Mouse (Mus musculus) olfactory bulb, adult 2 months (tissue): ENCODE measurements around the gene Paics. TPM values are rescaled to one million over a fixed set of nuclear protein-coding genes. Genes with fewer than 3 reads are reported as not detected.

Experiments
- H3K27ac ChIP-seq: fragments of 200-500 bp; 2 replicates; pipeline ENCODE4 v1.5.1; 2012; ENCODE audit warnings: low read depth, low read length; ENCODE audit not compliant: insufficient read depth
- H3K4me1 ChIP-seq: fragments of 200-500 bp; 2 replicates; pipeline ENCODE4 v1.6.1; 2012; ENCODE audit warnings: low read length; ENCODE audit not compliant: control insufficient read depth, insufficient read depth
- H3K4me3 ChIP-seq: fragments of 200-500 bp; 2 replicates; pipeline ENCODE4 v1.5.1; 2012; ENCODE audit warnings: mild to moderate bottlenecking, low read depth, low read length, moderate library complexity; ENCODE audit not compliant: insufficient read depth
- CTCF ChIP-seq: fragments of 200-500 bp; IDR thresholded peaks from 2 replicates; pipeline ENCODE4 v1.5.1; 2012; ENCODE audit warnings: low read depth, mild to moderate bottlenecking, low read length, moderate library complexity; ENCODE audit not compliant: insufficient read depth
- POLR2A ChIP-seq: fragments of 200-500 bp; IDR thresholded peaks from 2 replicates; pipeline ENCODE4 v1.6.1; 2012; ENCODE audit warnings: mild to moderate bottlenecking, low read depth, low read length, moderate library complexity; ENCODE audit not compliant: insufficient read depth
- WGBS: fragments of 180-500 bp; shearing (Covaris S2); methylation state at CpG from one replicate; pipeline ENCODE4 v1.1.7; 2018; 5-methylcytosine and 5-hydroxymethylcytosine counted together
- polyA plus RNA-seq: library from polyadenylated mRNA; stranded (reverse); fragments of >200 nt; gene quantifications from 2 replicates; pipeline ENCODE4 v1.2.4, GENCODE M21; 2012; ENCODE audit warnings: low replicate concordance; ENCODE audit not compliant: missing spikeins, insufficient read depth, insufficient read length

Gene Paics
- polyA plus RNA-seq, 1 experiment = not detected

DNA sequence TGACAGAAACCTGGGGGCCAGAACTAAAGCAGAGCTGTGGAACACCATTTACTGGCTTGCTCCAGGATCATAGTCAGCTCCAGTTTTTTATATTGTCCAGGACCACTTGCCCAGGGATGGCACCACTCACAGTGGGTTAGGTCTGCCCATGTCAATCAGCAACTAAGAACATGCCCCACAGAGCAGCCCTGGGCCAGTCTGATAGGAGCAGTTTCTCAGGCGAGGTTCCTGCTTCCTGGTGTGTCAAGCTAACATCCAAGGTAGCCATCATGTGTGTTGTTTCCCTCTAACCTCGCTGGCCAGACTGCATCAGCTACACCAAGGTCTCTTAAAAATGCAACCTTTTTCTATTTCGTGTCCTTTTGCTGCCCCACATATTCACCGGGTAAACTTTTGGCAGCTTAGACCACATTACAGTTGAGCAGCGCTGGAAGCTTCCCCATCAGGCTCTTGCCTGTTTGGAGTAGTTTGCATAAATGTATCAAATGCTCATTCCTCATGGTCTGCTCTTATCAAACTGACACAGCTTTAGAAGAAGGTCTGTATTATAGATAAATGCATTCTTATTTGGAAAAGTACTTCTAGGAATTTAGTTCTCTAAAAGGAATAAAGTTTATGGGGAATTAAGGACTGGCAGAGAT lies 42.2 kb downstream of the Paics start:
- H3K27ac ChIP-seq = no peak overlapping the region
- H3K4me3 ChIP-seq = no peak overlapping the region
- TF ChIP-seq CTCF = no peak
- no peak for TF ChIP-seq POLR2A
- WGBS = 94% methylated on average over 5 of the region's 5 CpGs
- no peaks in the 10 kb centered on the region for H3K4me1 ChIP-seq

DNA sequence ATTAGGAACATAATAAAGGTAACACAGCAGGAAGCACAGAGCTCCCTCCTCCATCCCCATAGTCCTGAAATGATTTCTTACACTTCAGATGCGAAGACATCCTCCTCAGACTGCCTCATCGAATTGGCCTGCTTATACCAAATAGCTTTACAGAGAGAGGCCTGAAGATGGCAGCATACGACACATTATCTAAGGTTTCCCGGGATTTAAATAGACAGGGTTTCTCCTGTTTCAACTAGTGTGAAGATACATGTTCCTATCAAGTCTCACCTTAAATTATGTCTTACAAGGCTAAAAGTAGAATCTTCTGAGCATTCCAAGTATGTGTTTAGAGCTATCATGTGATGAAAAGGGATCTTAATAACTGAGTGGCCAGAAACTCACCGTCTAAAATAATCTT lies 47.3 kb downstream of the Paics start:
- no peak for TF ChIP-seq POLR2A
- TF ChIP-seq CTCF = no peak
- no peak overlapping the region for H3K4me3 ChIP-seq
- WGBS = 29% methylated on average over 5 of the region's 5 CpGs
- H3K4me1 ChIP-seq = no peaks in the 10 kb centered on the region
- no peak overlapping the region for H3K27ac ChIP-seq

DNA sequence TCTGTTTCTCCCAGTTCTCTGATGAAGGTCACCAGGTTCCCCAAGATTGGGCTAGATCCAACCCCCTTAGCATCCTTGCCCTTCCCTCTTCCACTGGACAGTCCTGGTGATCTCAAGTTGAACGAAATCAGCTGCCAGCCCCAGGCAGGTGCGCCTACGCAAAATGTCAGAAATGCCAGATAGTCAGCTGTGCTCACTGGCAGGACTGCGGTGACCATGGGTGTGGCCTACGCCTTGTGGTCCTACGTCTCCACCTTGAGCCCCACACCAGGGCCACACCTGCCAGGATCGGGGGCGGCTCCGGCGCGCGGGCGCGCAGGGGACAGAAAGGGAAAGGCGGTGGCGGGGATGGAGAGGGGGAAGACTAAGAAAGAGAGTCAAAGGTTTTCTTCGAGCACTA lies 50.1 kb downstream of the Paics start:
- Histone ChIP-seq H3K27ac (no peak overlapping the region), H3K4me3 (no peak overlapping the region), H3K4me1 (no peaks in the 10 kb centered on the region)
- TF ChIP-seq CTCF = no peak
- TF ChIP-seq POLR2A = no peak
- WGBS = 94% methylated on average over 17 of the region's 17 CpGs

DNA sequence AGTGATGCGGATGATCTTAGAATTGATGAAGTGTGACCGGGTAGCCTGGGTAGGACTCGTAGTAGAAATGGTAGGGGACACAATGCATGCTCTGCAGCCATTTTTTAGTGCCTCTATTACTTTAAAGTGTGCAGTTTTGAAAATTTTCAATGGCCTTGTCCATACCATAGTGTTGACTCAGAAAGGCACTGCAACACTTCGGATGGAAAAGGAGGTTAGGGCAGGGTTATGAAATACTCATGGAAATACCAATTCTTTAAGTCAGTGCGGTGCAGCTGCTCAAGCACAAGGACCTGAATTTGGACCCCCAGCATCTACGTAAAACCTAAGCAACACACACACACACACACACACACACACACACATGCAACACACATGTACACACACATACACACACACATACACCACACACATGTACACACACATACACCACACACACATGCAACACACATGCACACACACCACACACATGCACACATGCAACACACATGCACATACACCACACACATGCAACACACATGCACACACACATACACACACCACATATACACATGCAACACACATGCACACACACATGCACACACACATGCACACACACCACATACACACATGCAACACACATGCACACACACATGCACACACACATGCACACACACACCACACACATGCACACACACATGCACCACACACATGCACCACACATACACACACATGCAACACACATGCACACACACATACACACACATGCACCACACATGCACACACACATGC lies 53.1 kb downstream of the Paics start, which contains the start of gene Arl9:
Gene Arl9, plus strand, starts transcription at position 5 of the 771 bp plus-strand sequence.
- H3K27ac ChIP-seq = no peak within 1 kb of the TSS
- WGBS = 94% methylated on average over 6 of the region's 6 CpGs
- no peak for TF ChIP-seq POLR2A
- TF ChIP-seq CTCF = no peak
- H3K4me3 ChIP-seq = no peak within 1 kb of the TSS
- H3K4me1 ChIP-seq = no peaks in the 10 kb centered on the region

DNA sequence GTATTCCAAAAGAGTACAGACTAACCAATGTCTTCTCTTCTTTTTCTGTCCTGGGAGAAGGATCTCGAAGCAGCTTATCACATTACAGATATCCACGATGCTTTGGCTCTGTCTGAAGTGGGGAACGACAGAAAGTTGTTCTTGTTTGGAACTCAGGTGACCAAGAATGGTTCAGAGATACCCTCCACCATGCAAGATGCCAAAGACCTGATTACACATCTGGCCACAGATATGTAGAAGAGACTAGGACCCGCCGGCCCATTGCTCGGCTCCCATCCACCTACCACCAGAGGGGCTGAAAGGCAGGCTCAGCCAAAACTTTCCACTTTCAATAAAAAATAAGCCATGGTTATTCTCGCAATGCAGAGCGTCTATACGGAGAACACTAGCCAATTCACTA lies 59.2 kb downstream of the Paics start:
- H3K4me3 ChIP-seq = no peak overlapping the region
- no peak overlapping the region for H3K27ac ChIP-seq
- H3K4me1 ChIP-seq = no peaks in the 10 kb centered on the region
- no peak for TF ChIP-seq POLR2A
- TF ChIP-seq CTCF = no peak
- WGBS = 93% methylated on average over 9 of the region's 9 CpGs

DNA sequence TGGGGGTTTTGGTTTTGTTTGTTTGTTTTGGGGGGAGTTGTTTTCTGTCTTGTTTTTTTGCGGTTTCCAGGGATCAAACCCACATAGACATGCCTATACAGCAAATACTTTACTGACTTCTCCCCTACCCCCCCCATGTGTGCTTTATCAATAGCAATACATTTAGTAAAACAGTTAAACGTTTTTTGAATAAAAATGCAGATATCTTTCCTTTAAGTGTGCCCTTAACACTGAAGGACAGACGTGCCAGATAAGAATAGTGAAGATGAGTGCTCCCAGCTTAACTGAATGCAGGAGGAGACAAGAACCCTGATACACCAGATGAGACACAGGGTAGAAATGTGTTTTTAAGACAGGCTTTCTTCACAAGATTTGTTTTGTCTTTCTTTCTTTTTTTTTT lies 60.0 kb downstream of the Paics start:
- 73% methylated on average over 3 of the region's 3 CpGs for WGBS
- TF ChIP-seq POLR2A (no peak), CTCF (no peak)
- peaks cover 1% of the 10 kb centered on the region for H3K4me1 ChIP-seq

DNA sequence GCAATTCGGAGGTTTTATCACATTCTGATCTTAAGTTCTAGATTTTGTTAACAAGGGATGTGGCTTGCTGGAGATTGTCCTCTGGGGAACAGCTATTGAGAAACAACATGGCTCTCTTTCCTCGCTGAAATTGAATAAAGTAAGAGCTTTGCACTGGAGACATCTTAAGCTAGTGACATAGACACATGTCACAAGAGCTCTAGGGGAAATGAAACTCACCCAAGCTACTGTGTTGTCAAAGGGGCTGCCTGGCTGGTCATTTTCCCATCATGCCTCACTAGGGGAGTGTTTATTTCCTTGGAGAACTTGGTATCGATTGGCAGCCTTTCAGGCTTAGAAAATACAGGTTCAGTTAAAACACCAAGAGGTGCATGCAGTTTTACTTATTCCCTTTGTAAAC lies 62.1 kb downstream of the Paics start:
- Histone ChIP-seq H3K4me1 (peaks cover 4% of the 10 kb centered on the region), H3K27ac (no peak overlapping the region), H3K4me3 (no peak overlapping the region)
- TF ChIP-seq POLR2A = no peak
- no peak for TF ChIP-seq CTCF
- WGBS = 84% methylated on average over 3 of the region's 3 CpGs

More for the DNA sequence above, 60.0 kb downstream of the Paics start:
- no peak overlapping the region for H3K27ac ChIP-seq
- no peak overlapping the region for H3K4me3 ChIP-seq

DNA sequence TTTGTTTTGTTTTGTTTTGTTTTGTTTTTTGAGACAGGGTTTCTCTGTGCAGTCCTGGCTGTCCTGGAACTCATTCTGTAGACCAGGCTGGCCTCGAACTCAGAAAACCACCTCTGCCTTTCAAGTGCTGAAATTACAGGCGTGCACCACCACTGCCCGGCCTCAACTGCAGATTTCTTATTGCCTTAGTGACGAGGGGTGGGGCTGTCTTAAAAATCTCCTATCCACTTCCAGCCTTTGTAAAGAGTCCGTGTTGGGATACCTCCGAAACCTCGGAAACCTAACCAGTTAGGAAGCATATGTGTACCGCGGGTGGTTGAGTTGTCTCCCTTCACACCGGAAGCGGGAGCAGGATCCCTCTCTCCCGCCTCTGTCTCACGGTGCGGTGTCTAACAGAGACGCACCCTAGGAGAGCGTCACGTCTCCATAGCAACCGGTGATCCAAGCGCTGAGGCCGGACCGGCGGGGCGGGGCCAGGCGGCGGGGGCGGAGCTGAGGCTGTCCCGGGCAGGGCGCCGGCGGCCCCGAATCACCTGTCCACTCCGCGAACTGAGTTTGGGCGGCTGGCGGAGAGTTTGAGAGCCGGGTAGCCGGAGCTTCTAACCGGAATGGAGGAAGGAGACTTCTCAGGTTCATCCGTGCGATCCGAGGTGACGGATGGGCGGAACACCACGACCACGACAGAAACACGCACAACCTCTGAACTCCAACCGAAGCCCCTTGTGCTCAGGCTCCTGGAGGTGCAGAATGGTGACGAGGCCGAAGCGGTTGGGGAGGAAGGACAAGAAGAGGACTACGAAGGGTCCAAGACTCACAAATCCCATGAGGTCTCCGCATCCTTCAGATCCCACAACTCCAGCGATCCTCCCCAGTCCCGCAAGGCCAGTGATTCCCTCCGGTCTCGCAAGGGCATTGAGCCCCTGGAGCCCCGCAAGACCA lies 64.7 kb downstream of the Paics start, which contains the start of gene Thegl:
Gene Thegl, plus strand, starts transcription at position 480 of the 939 bp plus-strand sequence.
- 14% methylated on average over 57 of the region's 57 CpGs for WGBS
- TF ChIP-seq POLR2A (no peak), CTCF (no peak)
- Histone ChIP-seq H3K4me1 (peaks cover 4% of the 10 kb centered on the region), H3K4me3 (peak within 1 kb of the TSS; percentile 55), H3K27ac (no peak within 1 kb of the TSS)

Other genes with a start within 250 kb of the Paics start
- not detected in 2 replicates for gene Aasdh, start 45.8 kb upstream of the Paics start, polyA plus RNA-seq
- not detected in 2 replicates for gene Ppat, start 271 bp downstream of the Paics start, polyA plus RNA-seq
- not detected in 2 replicates for gene Srp72, start 23.4 kb downstream of the Paics start, polyA plus RNA-seq
- gene Arl9, start 52.7 kb downstream of the Paics start, polyA plus RNA-seq = not detected in 2 replicates
- gene Thegl, start 64.7 kb downstream of the Paics start, polyA plus RNA-seq = not detected in 2 replicates
- not detected in 2 replicates for gene Hopx, start 163.8 kb downstream of the Paics start, polyA plus RNA-seq